Mouse (Mus musculus): Measurements from ENCODE around the gene Orai1. TPM values are rescaled to one million over a fixed set of nuclear protein-coding genes. Genes with fewer than 3 reads are reported as not detected.

Gene Orai1
- polyA plus RNA-seq, 1 experiment: 14.3 TPM

DNA sequence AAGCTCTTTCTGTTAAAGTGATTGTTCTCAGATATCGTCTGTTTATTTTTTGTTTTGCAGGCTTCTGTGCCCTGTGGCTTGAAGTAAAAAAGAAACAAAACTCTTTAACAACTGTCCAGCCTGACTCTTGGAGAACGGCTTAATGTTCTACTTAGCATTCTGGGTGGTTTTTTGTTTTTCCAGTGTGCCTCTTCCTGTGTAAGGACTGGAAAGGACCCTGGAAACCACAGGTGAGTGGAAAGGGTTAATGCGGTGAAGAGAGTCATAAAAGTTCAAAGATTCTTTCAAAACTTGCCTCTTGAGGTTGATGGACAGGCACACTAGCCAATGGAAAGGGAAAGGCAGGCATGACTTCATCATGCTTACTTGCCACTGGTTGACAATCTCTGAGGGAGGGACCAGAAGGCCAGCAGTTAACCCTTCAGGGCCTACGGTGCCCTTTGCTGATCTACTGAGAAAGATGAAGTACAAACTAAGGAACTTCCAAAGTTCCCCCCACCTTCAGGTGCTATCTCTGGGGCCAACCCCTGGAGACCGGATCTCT is 20.5 kb upstream of the Orai1 start:
- Histone ChIP-seq H3K4me3 (ENCODE audit: insufficient read depth, low read length) (no peak overlapping the region), H3K4me1 (ENCODE audit: control insufficient read depth, insufficient read depth, low read length) (peaks cover 1% of the 10 kb centered on the region; the same call in 1 of the 2 replicates), H3K27ac (ENCODE audit: insufficient read depth, low read length) (no peak overlapping the region)
- TF ChIP-seq CTCF (IDR thresholded peaks at IDR 0.05; ENCODE audit: extremely low read depth, insufficient read depth, low read length): no peak
- TF ChIP-seq POLR2A (IDR thresholded peaks at IDR 0.05; ENCODE audit: extremely low read depth, insufficient read depth, low read length): no peak

DNA sequence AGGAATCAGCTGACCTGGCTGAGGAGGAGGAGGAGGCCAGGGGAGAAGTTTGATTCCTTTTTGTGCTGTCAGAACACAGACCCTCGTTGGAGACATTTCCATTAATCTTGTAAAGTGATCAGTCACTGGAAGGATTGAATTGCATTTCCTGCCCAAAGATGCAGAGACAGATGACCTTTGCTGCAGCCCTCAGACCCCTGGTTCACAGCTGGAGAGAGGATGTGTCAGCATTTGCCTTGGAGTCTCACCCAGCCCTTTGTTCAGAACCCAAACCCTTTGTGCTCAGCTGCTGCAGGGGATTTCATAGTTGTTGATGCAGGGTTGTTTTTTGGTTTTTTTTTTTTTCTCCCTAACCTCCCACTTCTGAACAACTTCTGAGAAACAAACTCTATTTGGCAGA is 20.0 kb upstream of the Orai1 start:
- no peak for TF ChIP-seq POLR2A (IDR thresholded peaks at IDR 0.05; ENCODE audit: extremely low read depth, insufficient read depth, low read length)
- TF ChIP-seq CTCF (IDR thresholded peaks at IDR 0.05; ENCODE audit: extremely low read depth, insufficient read depth, low read length): no peak
- no peak overlapping the region for H3K27ac ChIP-seq (ENCODE audit: insufficient read depth, low read length)
- H3K4me3 ChIP-seq (ENCODE audit: insufficient read depth, low read length): no peak overlapping the region
- peaks cover under 1% of the 10 kb centered on the region; the same call in 1 of the 2 replicates for H3K4me1 ChIP-seq (ENCODE audit: control insufficient read depth, insufficient read depth, low read length)

DNA sequence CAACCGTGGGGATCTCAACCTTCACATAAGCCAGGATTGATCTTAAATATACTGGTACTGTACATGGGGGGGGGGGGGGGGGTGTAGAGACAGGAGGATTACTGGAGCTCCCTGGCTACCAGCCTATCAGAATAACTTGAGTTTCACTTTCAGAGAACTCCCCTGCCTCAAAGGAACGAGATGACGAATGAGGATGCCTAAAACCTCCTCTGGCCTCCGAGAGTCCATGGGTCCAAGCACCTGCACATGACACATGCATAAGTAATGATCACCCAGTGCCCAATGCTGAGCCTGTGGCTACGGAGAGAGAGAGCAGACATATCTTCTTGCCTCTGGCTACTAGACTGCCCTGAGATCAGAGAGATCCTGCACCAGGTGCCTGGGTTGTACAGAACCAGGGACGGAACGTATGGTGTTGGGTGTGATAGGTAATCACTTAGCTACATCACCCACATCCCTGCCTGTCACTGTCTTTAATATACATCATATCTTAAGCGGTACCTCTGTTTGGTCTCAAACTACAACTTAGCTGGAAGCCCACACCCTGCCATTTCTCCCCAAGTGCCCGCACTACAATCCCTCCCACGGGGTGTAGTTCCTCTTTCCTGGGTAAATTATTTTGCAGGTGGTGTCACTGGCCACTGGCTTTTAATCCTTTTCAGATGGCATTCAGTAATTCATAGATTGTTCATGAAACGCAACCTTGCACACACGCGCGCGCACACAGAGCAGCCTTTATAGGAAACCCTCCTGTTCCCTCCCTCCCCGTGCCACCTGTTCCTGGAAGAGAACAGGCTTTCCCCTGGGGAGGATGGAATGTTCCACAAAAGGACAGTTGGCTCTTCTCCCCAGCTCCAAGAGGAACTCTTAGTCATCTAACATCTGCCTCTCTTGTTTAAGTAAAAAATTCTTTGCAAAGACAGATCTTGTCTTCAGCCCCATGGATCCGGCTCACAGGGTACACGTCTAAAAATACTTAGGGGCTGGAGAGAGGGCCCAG is 17.4 kb upstream of the Orai1 start:
- no peak overlapping the region for H3K4me3 ChIP-seq (ENCODE audit: insufficient read depth, low read length)
- no peaks in the 10 kb centered on the region for H3K4me1 ChIP-seq (ENCODE audit: control insufficient read depth, insufficient read depth, low read length)
- no peak overlapping the region for H3K27ac ChIP-seq (ENCODE audit: insufficient read depth, low read length)
- no peak for TF ChIP-seq POLR2A (IDR thresholded peaks at IDR 0.05; ENCODE audit: extremely low read depth, insufficient read depth, low read length)
- TF ChIP-seq CTCF (IDR thresholded peaks at IDR 0.05; ENCODE audit: extremely low read depth, insufficient read depth, low read length): no peak

DNA sequence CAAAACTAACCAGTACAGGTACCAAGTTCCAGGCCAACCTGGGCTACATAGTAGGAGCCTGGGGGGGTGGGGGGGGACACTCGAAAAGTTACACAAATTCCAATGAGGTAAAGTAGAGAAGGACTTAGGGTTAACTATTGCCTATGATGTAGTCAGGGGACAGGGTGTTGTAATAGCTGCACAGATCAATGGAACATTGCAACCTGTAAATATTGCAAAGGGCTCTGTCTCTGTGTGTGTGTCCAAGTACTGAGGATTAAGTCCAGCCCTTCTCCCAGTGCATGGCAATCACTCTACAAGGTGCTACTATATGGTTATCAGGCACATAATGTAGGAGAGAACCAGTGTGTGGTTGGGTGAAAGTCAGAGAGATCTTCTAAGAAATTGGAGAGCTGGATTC is 14.0 kb upstream of the Orai1 start:
- Histone ChIP-seq H3K4me1 (ENCODE audit: control insufficient read depth, insufficient read depth, low read length) (no peaks in the 10 kb centered on the region), H3K4me3 (ENCODE audit: insufficient read depth, low read length) (no peak overlapping the region), H3K27ac (ENCODE audit: insufficient read depth, low read length) (no peak overlapping the region)
- TF ChIP-seq CTCF (IDR thresholded peaks at IDR 0.05; ENCODE audit: extremely low read depth, insufficient read depth, low read length): no peak
- no peak for TF ChIP-seq POLR2A (IDR thresholded peaks at IDR 0.05; ENCODE audit: extremely low read depth, insufficient read depth, low read length)

DNA sequence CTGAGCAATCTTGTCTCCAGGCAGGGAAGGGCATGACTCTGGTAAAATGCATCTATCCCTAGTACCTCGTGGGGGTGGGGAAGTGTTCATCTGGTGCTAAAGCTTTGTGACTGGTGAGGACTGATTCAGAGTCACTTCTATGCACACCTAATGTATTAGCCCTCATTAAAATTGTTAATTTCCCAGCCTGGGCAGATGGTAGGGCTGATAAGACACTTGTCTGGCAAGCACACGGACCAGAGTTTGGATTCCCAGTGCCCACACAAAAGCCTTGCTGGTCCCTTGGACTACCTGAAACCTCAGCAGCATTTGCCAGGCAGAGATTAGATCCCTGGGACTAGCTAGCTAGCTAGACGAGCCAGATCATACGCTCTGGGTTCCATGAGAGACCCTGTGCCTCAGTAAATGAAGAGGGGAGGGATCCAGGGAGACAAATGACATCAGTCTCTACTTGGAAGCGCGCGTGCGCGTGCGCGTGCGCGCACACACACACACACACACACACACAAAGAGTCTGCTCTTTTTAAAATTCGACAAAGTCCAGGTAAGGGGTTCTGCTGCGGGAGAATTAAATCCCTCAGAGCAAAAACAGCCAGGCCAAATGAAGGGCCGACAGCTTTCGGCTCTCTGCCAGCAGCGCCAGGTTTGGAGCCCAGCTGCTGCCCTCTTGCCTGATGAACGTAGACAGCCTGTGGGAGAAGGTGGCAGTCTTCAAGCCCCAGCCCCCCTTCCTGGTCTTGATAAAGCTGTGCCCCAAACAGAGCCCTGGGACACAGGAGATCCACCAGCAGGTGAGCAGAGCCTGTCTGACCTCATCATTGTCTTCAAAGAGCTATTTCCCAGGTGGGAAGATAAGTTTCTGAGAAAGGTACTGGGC is 8.9 kb upstream of the Orai1 start:
- Histone ChIP-seq H3K27ac (ENCODE audit: insufficient read depth, low read length) (no peak overlapping the region), H3K4me1 (ENCODE audit: control insufficient read depth, insufficient read depth, low read length) (peaks cover 3% of the 10 kb centered on the region; the same call in 1 of the 2 replicates), H3K4me3 (ENCODE audit: insufficient read depth, low read length) (no peak overlapping the region)
- TF ChIP-seq CTCF (IDR thresholded peaks at IDR 0.05; ENCODE audit: extremely low read depth, insufficient read depth, low read length) (no peak), POLR2A (IDR thresholded peaks at IDR 0.05; ENCODE audit: extremely low read depth, insufficient read depth, low read length) (no peak)

DNA sequence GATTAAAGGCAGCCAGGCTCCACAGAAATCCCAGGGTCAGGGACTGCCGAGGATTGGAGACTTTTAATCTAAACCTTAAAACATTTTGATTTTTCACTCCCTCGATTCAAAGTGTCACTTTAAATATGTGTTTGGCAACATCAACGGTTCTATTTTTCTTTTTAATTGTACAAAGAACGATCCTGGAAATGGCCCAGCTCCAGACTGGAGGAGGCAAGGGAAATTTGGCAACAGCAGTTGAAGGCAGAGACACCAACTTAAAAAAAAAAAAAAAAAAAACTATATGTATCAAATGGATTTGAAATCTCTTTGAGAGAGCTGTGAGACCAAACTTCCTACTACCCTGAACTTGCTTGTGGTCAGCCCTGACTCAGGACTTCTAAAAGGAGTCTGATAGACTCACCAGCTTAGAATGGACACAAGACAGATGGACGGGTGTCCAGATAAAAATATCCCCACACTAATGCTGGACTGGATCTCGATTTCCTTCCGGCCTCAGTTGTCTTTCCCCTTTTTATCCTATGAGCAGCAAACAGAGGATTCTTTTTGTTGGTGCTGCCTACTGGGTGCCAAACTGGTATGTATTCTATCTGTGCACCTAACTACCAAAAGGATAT is 5.9 kb upstream of the Orai1 start:
- H3K4me1 ChIP-seq (ENCODE audit: control insufficient read depth, insufficient read depth, low read length): peaks cover 3% of the 10 kb centered on the region; the same call in 1 of the 2 replicates
- TF ChIP-seq CTCF (IDR thresholded peaks at IDR 0.05; ENCODE audit: extremely low read depth, insufficient read depth, low read length) (no peak), POLR2A (IDR thresholded peaks at IDR 0.05; ENCODE audit: extremely low read depth, insufficient read depth, low read length) (no peak)
- no peak overlapping the region for H3K4me3 ChIP-seq (ENCODE audit: insufficient read depth, low read length)
- no peak overlapping the region for H3K27ac ChIP-seq (ENCODE audit: insufficient read depth, low read length)

DNA sequence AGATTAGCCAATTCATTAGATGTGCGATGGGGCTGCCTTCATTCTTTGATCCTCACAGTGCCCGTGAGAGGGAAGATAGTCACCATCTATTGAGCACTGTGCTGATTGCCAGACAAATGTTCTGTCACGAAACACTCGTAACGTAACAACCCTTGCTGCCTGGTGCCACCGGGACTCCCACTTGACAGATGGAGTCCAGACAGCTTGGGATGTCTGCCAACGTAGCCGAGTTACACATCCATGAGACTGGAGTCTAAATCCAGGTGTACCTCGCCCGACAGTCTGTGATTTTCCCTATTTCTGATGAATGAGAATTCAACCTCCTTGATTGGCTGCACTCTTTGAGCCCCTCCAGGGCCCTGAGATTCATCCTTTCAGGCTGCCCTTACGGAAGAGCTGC is 5.0 kb upstream of the Orai1 start:
- Histone ChIP-seq H3K4me3 (ENCODE audit: insufficient read depth, low read length) (no peak overlapping the region), H3K4me1 (ENCODE audit: control insufficient read depth, insufficient read depth, low read length) (peaks cover 4% of the 10 kb centered on the region; the same call in 1 of the 2 replicates), H3K27ac (ENCODE audit: insufficient read depth, low read length) (0 out of 2 replicates have a peak overlapping the region, but pooled peaks have one; percentile 8)
- no peak for TF ChIP-seq CTCF (IDR thresholded peaks at IDR 0.05; ENCODE audit: extremely low read depth, insufficient read depth, low read length)
- no peak for TF ChIP-seq POLR2A (IDR thresholded peaks at IDR 0.05; ENCODE audit: extremely low read depth, insufficient read depth, low read length)

DNA sequence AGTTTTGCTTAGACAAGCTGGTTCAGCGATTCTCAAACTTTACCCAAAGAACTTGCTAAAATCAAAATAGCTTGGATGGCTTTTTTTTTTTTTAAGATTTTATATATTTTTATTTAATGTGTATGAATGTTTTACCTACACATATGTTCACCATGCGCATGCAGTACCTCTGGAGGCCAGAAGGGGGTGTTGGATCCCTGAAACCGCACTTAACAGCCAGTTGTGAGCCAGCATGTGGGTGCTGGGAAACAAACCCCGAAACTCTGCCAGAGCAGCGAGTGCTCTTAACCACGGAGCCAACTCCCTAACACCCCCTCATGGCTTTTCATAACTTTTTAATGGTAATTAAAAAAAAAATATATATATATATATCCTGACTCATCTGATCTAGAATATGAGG is 4.1 kb upstream of the Orai1 start:
- H3K4me3 ChIP-seq (ENCODE audit: insufficient read depth, low read length): no peak overlapping the region
- TF ChIP-seq CTCF (IDR thresholded peaks at IDR 0.05; ENCODE audit: extremely low read depth, insufficient read depth, low read length) (no peak), POLR2A (IDR thresholded peaks at IDR 0.05; ENCODE audit: extremely low read depth, insufficient read depth, low read length) (no peak)
- no peak overlapping the region for H3K27ac ChIP-seq (ENCODE audit: insufficient read depth, low read length)
- H3K4me1 ChIP-seq (ENCODE audit: control insufficient read depth, insufficient read depth, low read length): peaks cover 4% of the 10 kb centered on the region; the same call in 1 of the 2 replicates

DNA sequence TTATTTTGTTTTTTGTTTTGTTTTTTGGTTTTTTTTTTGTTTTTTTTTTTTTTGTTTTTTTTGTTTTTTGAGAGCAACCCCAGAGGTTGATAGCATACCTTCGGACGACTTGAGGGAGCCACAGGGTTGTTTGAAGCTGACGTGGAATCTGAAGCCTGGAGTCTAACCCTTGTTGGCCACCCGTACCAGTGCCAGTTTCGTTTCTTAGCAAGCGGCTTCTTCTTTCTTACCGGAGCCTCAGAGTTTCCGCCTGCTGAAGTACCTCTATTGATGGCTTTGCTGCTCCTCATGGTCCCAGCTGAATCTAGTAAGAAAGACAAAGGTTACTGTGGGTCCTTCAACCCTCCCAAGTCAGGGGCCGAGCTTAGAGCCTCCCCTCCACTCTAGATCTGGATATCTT is 3.2 kb upstream of the Orai1 start:
- Histone ChIP-seq H3K27ac (ENCODE audit: insufficient read depth, low read length) (no peak overlapping the region), H3K4me1 (ENCODE audit: control insufficient read depth, insufficient read depth, low read length) (peaks cover 4% of the 10 kb centered on the region; the same call in 1 of the 2 replicates), H3K4me3 (ENCODE audit: insufficient read depth, low read length) (no peak overlapping the region)
- no peak for TF ChIP-seq POLR2A (IDR thresholded peaks at IDR 0.05; ENCODE audit: extremely low read depth, insufficient read depth, low read length)

All from cortical plate, adult 2 months (tissue).